Mouse (Mus musculus) C2C12 (cell line): ENCODE results near the gene Swap70.

Source experiments
- CTCF ChIP-seq: IDR thresholded peaks from one replicate; pipeline ENCODE4 v1.5.1; 2011; ENCODE audit not compliant: control insufficient read depth, insufficient read depth, insufficient read length
- MYOD1 ChIP-seq: IDR thresholded peaks from one replicate; pipeline ENCODE4 v1.6.1; 2011; ENCODE audit warnings: low read depth; ENCODE audit not compliant: control insufficient read depth, insufficient read length

- TF ChIP-seq MYOD1, result no peak
- TF ChIP-seq CTCF, result no peak
Observed at GRCm38 (mm10) chr7:110267014-110267413, 45.5 kb downstream of the Swap70 start.
